Mouse (Mus musculus) naive thymus-derived CD4-positive, alpha-beta T cell, adult 2 months (primary cell): ENCODE measurements around the gene Wnt5b.
A peak's percentile ranks its signal among the peaks of the same experiment; 100 is the strongest.

Experiments used
- DNase-seq: peaks from one replicate; pipeline ENCODE4 v3.0.0-alpha.2; 2011; ENCODE audit warnings: low read depth

The Wnt5b gene

GRCm38 (mm10) chr6:119417354-119417753, 126.8 kb downstream of the Wnt5b start, which contains the start of gene Adipor2:
Adipor2 (minus strand) TSS chr6:119417704.
- DNase-seq = peak; percentile 37

- DNase-seq = no peak
These were observed 127.5 kb downstream of the Wnt5b start for GRCm38 (mm10) chr6:119416643-119417042.

- DNase-seq = no peak
These were observed 129.7 kb downstream of the Wnt5b start for GRCm38 (mm10) chr6:119414262-119415043.

- DNase-seq = no peak
These were observed 131.6 kb downstream of the Wnt5b start for GRCm38 (mm10) chr6:119412588-119412987.

DNA sequence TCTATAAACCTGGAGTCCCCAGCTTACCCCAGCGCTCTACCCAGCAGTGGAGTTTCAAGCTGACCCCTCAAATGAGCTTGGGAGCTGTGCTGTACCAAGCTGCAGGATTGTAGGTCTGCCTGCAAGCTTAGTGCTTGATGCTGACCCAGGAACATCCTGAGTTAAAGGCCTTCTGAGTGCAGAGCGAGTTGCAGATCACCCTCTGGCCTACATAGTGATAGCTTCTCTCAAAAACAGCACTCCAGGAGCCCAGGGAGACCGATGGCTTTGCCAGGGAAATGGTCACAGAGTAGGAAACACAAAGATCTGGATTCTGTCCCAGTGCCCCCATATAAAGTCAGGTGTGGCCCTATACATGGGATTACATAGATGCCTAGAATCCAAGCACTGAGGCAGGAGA, 132.6 kb downstream of the Wnt5b start:
- DNase-seq = no peak

GRCm38 (mm10) chr6:119409766-119410165, 134.4 kb downstream of the Wnt5b start:
- no peak for DNase-seq

DNA sequence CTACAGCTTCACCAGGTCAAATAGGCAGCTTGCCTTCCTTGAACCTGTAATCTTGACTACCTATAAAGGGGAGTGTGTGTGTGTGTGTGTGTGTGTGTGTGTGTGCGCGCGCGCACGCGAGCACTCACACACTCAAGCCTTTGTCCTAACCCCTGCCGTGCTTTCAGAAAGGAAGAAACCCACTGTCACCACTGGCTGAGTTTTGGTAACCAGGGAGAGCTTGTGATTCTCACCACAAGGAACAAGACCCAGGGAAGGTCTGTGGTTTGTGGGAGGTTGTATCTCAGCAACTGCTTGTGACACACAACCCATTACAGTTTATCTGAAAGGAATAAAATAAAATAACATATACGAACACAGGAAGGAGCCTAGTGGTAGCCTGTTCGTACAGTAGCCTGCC, 135.6 kb downstream of the Wnt5b start:
- peak; percentile 81 for DNase-seq

GRCm38 (mm10) chr6:119407818-119408217, 136.3 kb downstream of the Wnt5b start:
- no peak for DNase-seq

- no peak for DNase-seq
These were observed 137.6 kb downstream of the Wnt5b start for GRCm38 (mm10) chr6:119406528-119406927.

DNA sequence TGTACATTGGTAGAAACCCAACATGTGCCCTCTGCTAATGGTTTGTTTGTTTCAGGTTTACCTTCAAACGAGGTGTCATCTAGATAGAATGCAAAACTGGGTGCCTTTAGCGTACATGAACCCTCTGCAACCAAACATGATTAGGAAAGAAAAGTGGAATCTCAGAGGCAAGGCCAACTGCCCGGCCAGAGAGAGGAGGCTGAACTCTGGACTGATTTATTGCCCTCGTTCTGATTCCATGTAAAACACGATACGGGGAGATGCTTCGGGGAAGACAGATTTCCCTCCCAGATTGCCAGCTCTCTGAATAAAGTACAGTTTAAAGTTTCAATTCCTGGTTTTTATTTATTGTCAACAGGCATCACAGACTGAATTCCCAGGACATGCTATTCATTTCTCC, 138.8 kb downstream of the Wnt5b start:
- DNase-seq = no peak

- no peak for DNase-seq
These were observed 139.3 kb downstream of the Wnt5b start for GRCm38 (mm10) chr6:119404854-119405253.

GRCm38 (mm10) chr6:119402976-119403375, 141.2 kb downstream of the Wnt5b start:
- no peak for DNase-seq

DNA sequence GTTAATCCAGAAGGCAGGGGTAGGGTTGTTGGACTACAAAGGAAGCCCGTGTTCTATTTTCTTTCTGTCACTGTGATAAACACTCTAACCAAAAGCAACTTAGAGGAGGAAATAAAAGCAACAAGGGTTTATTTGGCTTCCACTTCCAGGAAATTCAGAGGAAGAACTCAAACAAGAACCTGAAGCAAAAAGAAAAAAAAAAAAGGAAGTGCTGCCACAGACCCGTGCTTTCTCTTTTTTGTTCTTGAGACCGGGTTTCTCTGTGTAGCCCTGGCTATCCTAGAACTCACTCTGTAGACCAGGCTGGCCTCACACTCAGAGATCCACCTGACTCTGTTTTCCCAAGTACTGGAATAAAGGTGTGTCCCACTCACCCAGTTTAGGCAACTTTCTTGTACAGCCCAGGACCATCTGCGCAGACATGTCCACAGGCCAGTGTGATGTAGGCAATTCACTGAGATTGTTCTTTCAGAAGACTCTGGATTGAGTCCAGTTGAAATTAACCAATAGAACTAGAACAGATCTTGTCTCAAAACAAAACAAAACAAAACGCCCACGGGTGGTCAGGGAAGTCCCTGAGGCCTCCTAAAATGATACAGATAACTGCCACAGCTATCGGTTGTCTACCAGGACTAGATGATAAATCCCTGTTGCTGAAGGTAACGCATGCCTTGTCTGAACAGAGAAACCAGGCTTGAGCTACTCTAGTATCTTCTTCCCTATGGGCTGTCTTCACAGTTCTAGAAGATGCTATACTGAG, 142.4 kb downstream of the Wnt5b start:
- no peak for DNase-seq

DNA sequence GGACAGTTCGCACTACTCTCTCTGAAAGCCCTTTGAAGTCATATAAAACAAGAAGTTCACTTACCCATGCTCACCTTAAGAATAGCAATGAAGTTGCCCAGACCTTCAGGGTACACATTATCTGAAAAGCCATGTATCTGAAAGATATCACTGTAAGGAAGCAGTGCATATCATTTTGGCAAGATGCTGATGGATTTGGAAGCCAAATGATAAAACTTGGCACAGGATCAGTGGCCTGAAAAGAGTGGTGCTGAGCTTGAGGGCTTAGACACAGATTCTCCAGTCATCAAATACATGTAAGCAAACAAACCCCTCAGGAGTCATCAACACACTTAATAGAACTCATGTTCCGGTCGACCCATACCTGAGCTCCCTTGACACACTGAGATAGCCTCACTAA, 143.5 kb downstream of the Wnt5b start:
- DNase-seq = no peak

DNA sequence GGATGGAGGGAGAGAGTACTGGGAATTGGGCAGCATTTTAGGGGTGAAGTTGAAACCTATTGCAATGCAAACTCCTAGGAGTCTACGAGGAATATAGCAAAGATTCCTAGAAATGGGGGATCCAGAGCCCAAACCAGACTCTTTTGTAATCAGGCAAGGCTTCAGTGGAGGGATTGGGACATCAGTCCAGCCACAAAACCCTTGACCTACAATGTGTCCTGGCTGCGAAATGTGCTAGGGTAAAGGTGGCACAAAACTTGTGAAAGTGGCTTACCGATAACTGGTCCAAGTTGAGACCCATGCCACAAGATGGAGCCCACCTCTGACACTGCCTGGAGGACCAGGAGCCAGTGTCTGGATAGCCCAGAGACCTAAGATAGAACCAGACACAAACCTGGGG, 144.8 kb downstream of the Wnt5b start:
- DNase-seq = no peak

DNA sequence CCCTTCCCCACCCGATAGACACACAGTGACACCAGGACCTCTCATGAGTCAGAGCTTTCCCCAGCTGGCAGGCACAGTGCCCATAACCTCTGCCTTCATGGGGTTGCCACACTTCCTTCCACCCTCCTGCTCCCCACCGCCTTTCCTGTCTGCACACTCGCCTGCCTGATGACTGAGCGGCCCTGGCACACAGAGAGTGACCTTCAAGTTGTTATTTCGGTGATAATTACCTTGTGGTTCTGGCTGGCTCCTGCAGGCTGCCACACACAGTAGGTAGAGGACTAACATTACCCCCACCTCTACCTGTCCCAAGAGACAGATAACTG, 147.9 kb downstream of the Wnt5b start:
- peak; percentile 59 for DNase-seq

DNA sequence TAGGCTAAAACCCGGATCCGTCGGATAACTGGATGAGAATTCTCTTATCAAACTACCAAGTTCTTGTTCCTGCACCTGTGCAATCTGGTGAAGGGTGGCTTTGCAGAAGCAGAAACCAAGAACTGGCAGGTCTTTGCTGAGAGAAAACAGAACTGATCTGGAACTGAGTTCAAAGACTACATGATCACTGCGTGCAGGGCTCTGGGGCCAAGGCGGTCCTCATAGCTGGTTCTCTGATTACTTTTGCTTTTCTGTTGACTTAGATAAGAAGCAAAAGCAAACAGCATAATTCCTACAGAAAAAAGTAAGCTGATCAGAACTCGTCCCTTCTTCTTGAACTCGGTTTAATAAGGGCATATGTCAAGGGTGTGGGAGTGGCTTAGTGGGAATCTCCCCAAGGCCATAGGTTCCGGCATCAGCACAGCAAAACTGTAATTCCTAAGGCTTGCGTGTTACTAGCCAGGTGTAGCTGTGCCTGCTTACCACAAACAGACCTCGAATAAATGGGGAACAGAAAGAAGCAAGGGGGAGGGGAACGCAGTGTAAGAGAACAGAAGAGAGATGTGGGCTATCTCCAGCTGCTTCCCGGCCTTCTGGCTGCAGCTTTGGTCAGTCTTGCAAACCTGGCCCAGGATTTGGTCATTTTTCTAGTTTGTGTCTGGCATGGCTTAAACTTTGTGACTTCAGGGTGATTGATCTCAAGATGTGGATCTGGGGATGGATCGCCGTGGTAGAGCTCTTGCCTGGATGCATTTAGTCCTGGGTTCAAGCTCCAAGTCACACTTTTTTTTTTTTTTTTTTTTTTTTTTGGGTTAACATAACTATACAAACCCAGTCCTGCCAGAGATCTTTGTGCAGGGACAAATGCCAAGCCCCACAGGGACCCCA, 148.5 kb downstream of the Wnt5b start:
- DNase-seq = peak; percentile 55

DNA sequence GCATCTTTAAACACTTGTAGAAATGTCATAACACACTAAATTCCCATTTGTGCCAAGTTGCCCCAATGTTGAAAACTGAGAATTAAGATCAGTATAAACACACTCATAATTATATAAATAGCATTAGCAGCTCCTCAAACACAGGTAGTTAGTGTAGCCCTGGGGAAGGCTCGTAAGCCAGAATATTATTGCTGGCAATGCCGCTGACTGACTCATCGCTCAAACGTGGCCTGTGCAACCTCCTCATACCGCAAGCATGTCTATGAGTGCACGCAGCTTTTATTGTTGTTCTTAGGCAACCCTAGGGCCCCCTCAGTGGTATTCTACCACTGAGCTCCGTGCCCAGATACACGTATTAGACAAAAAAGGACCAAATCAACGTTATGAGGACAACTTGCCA, 151.3 kb downstream of the Wnt5b start:
- DNase-seq = no peak

GRCm38 (mm10) chr6:119390728-119391127, 153.4 kb downstream of the Wnt5b start:
- no peak for DNase-seq

DNA sequence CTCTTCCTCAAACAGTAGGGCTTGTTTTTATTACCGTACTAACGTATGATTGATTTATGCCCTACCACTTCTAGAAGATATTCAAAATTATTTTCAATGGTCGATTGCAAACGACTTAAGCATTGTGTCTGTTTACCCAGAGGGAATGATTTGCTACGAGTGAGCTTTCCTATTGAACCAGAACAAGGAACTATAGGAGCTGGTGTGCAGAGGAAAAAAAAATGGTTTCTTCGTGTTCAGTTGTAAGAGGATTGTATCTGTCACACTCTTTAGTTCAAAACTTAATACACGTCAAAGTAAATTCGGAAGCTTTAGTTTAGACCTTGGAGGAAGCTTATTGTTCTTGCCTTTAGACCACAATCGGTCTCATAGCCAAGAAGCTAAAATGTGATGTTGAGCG, 155.1 kb downstream of the Wnt5b start:
- no peak for DNase-seq

DNA sequence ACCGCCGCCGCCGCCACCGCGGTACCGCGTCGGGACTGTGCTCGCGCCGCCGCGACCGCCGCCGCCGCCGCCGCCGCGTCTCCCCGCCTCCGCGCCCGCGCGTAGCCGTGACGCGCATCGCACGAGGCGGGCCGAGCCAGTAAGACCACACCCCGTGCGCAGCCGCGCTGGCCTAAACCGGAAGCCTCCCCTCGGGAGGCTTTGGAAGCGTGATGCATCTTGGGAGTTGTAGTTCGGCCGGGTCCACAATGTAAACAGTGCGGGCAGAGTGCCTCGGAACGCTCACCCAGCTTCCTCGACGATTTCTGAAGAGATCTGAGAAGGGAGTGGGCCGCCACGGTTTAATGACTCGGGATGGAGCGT, 155.5 kb downstream of the Wnt5b start:
- DNase-seq = peak; percentile 97

GRCm38 (mm10) chr6:119387801-119388649, 156.1 kb downstream of the Wnt5b start:
- peak; percentile 46 for DNase-seq
